Mouse (Mus musculus): Measurements from ENCODE around the gene Ift74. TPM values are rescaled to one million over a fixed set of nuclear protein-coding genes. Genes with fewer than 3 reads are reported as not detected.
"Not testable (repeated sequence)": the region's sequence is repeated elsewhere in the genome, so short reads cannot be mapped to it uniquely, and the experiment has no call there.

Ift74 gene
- 10 to 100 TPM; 19.6 to 24.4 TPM for total RNA-seq (2021)

DNA sequence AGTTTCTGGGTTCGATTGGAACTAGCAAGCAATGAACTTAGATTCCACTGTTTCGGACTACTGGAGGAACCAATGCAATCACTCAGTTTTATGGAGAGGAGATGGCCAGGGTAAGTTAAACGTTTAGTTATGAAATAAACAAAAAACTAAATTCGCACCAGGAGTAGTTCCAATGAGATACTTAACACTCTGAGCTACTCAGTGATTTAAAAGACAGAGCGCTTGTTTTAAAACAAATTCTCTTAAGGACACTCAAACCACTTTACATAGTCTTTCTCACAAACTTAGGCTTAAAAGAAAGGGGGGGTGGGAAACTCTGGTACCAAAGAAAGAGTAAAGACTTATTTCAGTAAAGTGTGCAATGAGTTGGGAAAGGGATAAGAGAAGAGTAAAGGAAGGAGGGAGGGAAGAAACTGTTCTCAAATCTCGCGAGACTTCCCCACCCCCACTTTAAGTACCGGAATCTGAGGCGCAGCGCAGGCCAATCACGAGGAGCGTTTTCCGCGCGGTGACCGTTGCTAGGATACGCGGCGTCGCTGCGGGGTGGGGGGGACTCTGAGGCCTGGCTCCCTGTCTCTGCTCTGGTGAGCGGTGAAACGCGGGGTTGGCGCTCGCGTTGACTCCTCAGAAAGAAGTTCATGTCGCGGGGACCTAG lies at the start of gene Ift74:
Gene Ift74 (plus strand): TSS at position 520 of the 655 bp plus-strand sequence.
- intact Hi-C loops (cut with DNase I) = no loop called here
- peak; percentile 92 for DNase-seq (ENCODE audit: low spot score in 2 of 2)

DNA sequence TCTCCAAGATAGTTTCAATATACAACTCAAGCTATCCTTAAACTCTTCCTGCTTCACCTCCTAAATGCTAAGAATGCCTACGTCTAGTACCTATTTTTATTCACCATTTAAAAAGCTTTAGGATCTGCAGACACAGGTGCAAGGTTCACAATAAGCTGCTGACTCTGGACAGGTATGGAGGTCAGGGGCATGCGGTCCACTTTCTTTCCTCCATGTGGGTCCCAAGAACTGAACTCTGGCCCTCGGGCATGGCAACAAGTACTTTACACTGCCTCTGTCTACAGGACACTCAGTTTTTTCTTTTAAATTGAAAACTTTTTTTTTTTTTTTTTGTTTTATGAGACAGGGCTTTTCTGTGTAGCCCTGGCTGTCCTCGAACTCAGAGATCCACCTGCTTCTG lies 41.6 kb upstream of the Ift74 start:
- intact Hi-C loops (cut with DNase I) = no loop called here
- DNase-seq (ENCODE audit: low spot score in 2 of 2) = no peak

GRCm38 (mm10) chr4:94591765-94592381 lies 22.4 kb upstream of the Ift74 start:
- intact Hi-C loops (cut with DNase I) = no loop called here
- no peak for DNase-seq (ENCODE audit: low spot score in 2 of 2)

- intact Hi-C loops (cut with DNase I) = no loop called here
Observed at GRCm38 (mm10) chr4:94592709-94593108, 21.6 kb upstream of the Ift74 start.

DNA sequence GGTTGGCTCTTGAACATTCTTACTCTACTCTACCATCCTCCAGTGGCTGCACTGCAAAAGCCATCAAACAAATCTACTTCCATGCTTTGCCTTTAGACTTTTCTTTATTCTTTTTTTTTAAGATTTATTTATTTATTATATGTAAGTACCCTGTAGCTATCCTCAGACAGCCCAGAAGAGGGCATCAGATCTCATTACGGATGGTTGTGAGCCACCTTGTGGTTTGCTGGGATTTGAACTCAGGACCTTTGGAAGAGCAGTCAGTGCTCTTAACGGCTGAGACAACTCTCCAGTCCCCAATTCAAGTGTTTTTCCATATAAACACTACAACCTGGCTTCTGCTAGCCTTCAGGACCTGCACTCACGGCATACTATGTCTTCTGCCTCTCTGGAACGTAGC lies 12.9 kb upstream of the Ift74 start:
- intact Hi-C loops (cut with DNase I) = no loop called here

More at GRCm38 (mm10) chr4:94592709-94593108, 21.6 kb upstream of the Ift74 start:
- no peak for DNase-seq (ENCODE audit: low spot score in 2 of 2)

GRCm38 (mm10) chr4:94602496-94603030 lies 11.7 kb upstream of the Ift74 start:
- DNase-seq (ENCODE audit: low spot score in 2 of 2) = no peak
- intact Hi-C loops (cut with DNase I) = loop anchor here (2.0 kb wide), 1 partner anchor 46 kb away; the partner anchor contains the start of genes Caap1 and Gm10306

More for the DNA sequence above, 12.9 kb upstream of the Ift74 start:
- DNase-seq (ENCODE audit: low spot score in 2 of 2) = no peak

DNA sequence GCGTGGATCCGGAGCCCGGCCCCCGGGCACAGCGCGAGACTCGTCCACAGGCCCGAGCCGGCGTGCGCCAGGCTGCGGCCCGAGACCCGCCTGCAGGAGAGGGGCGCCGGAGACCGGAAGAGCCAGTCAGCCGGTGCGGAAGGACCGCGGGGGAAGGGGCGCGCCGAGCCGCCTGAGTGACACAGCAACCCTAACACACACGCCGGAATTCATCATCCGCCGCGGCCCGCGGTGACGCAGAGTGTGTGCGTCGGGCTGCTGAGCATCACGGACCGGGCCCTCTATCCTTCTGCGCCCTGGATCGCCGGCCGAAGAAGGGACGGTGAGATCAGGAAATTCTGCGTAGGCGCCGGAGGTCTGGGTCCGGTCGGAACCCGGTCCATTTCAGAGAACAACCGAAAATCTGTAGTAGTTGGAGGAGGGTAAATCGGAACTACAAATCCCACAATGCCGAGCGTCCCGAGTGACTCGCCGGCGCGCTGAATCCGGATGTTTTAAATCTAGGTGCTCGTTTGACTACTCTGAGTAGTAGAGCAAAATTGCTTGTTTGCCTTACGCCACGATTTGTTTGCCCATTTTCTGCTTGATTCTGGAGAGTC lies 11.2 kb upstream of the Ift74 start, which contains the start of gene Plaa:
Gene Plaa (minus strand): TSS at position 214 of the 599 bp plus-strand sequence.
- DNase-seq (ENCODE audit: low spot score in 2 of 2) = peak; percentile 96
- intact Hi-C loops (cut with DNase I) = loop anchor here (2.0 kb wide), 1 partner anchor 46 kb away; the partner anchor contains the start of genes Caap1 and Gm10306

- intact Hi-C loops (cut with DNase I) = no loop called here
- no peak for DNase-seq (ENCODE audit: low spot score in 2 of 2)
Observed at GRCm38 (mm10) chr4:94604452-94605019, 9.8 kb upstream of the Ift74 start.

- intact Hi-C loops (cut with DNase I) = no loop called here
- DNase-seq (ENCODE audit: low spot score in 2 of 2) = no peak
Observed at GRCm38 (mm10) chr4:94605591-94605990, 8.7 kb upstream of the Ift74 start.

DNA sequence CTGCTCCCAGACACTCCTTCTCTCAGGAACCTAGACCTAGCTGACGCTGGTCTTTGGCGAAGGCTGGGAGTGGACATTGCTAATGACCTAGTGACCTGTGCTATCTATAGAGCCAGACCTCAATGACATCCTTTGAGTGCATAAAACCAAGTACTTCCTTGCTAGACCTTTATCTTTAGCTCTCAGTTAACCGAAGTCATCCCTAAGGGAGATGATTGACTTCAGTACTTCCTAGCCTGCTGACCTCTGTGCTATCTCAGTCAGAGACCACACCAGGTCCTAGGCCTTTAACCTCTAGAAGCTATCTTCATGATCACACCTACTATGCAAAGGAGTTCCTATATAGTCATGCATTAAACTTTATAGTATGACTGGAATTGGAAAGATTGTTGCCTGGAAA lies 4.0 kb upstream of the Ift74 start:
- no peak for DNase-seq (ENCODE audit: low spot score in 2 of 2)
- intact Hi-C loops (cut with DNase I) = no loop called here

- intact Hi-C loops (cut with DNase I) = no loop called here
- no peak for DNase-seq (ENCODE audit: low spot score in 2 of 2)
Observed at GRCm38 (mm10) chr4:94614627-94615006, 326 bp downstream of the Ift74 start.

DNA sequence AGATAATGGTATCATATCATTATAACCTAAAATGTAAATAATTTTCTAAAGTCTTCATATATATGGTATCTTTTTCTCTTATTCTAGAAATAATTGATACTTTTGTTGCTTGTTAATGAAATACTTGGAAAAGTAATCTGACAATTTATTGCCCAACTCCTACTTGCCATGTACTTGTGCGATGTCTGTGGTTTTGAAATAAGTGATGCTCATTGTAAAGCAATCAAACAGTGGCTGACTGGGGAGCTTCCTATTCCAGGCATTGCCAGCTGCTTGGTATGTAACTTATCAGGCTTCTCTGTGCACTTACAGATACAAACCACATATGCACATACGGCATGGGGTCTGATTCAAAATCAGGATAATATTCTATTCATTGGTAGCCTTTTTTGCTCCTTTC lies 5.8 kb downstream of the Ift74 start:
- no peak for DNase-seq (ENCODE audit: low spot score in 2 of 2)
- intact Hi-C loops (cut with DNase I) = no loop called here

- no peak for DNase-seq (ENCODE audit: low spot score in 2 of 2)
- intact Hi-C loops (cut with DNase I) = no loop called here
Observed at GRCm38 (mm10) chr4:94643141-94643540, 28.9 kb downstream of the Ift74 start.

GRCm38 (mm10) chr4:94649920-94650319 lies 35.6 kb downstream of the Ift74 start, which contains the start of gene Lrrc19:
TSS of gene Lrrc19 (minus strand) at chr4:94650144.
- intact Hi-C loops (cut with DNase I) = no loop called here
- DNase-seq (ENCODE audit: low spot score in 2 of 2) = no peak

GRCm38 (mm10) chr4:94650426-94651175 lies 36.3 kb downstream of the Ift74 start:
- DNase-seq (ENCODE audit: low spot score in 2 of 2); intact Hi-C loops (cut with DNase I): not testable (repeated sequence)

- no peak for DNase-seq (ENCODE audit: low spot score in 2 of 2)
Observed at GRCm38 (mm10) chr4:94669718-94670117, 55.4 kb downstream of the Ift74 start.

GRCm38 (mm10) chr4:94680662-94681061 lies 66.4 kb downstream of the Ift74 start:
- intact Hi-C loops (cut with DNase I) = loop anchor here (10.0 kb wide), 1 partner anchor 224 kb away; no protein-coding TSS in a partner anchor
- DNase-seq (ENCODE audit: low spot score in 2 of 2) = no peak

More at GRCm38 (mm10) chr4:94669718-94670117, 55.4 kb downstream of the Ift74 start:
- intact Hi-C loops (cut with DNase I) = no loop called here

- DNase-seq (ENCODE audit: low spot score in 2 of 2) = no peak
- intact Hi-C loops (cut with DNase I) = loop anchor here (10.0 kb wide), 1 partner anchor 224 kb away; no protein-coding TSS in a partner anchor
Observed at GRCm38 (mm10) chr4:94681181-94681580, 66.9 kb downstream of the Ift74 start.

DNA sequence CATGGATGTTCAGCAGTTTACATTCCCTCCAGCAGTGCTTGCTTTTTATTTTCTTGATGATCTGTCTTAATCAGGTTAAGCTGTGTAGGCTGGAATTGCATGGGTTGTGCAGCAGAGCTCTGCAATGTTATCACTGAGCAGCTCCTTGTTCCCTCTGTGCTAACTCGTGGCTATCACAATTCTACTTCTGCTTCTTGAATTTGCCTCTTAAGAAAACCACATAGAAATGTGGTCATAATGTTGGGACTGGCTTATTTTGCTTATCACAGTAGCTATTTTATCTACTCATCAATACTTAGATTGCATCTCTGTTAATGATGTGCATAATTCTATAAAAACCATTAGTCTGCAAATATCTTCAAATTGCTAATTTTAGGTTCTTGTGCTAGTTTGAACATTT lies 67.7 kb downstream of the Ift74 start:
- DNase-seq (ENCODE audit: low spot score in 2 of 2) = no peak
- intact Hi-C loops (cut with DNase I) = loop anchor here (10.0 kb wide), 1 partner anchor 223 kb away; no protein-coding TSS in a partner anchor

Measured in left cerebral cortex, postnatal 36 days (tissue).